Mouse (Mus musculus): Measurements from ENCODE around the gene Tspan18. TPM values are rescaled to one million over a fixed set of nuclear protein-coding genes. Genes with fewer than 3 reads are reported as not detected.

The Tspan18 gene
- polyA plus RNA-seq, 1 experiment = 8.8 TPM

GRCm38 (mm10) chr2:93324681-93325080 lies 9.6 kb downstream of the Tspan18 start:
- Histone ChIP-seq H3K4me1 (peaks cover 4% of the 10 kb centered on the region; the same call in 1 of the 2 replicates), H3K36me3 (replicated peaks; ENCODE audit: low read length) (peaks cover 17% of the 10 kb centered on the region), H3K27me3 (replicated peaks) (peaks cover 62% of the 10 kb centered on the region), H3K9me3 (peaks cover 18% of the 10 kb centered on the region), H3K4me3 (replicated peaks) (no peak overlapping the region)
- no peak for TF ChIP-seq FLI1 (IDR thresholded peaks at IDR 0.05; ENCODE audit: low read length)
- TF ChIP-seq GATA1 (IDR thresholded peaks at IDR 0.05; ENCODE audit: borderline replicate concordance, low read length) = no peak

- Histone ChIP-seq H3K9me3 (peaks cover 18% of the 10 kb centered on the region), H3K4me3 (replicated peaks) (no peak overlapping the region), H3K27me3 (replicated peaks) (peaks cover 61% of the 10 kb centered on the region), H3K4me1 (peaks cover 3% of the 10 kb centered on the region; the same call in 1 of the 2 replicates), H3K36me3 (replicated peaks; ENCODE audit: low read length) (peaks cover 11% of the 10 kb centered on the region)
- no peak for TF ChIP-seq FLI1 (IDR thresholded peaks at IDR 0.05; ENCODE audit: low read length)
- no peak for TF ChIP-seq GATA1 (IDR thresholded peaks at IDR 0.05; ENCODE audit: borderline replicate concordance, low read length)
Measured at GRCm38 (mm10) chr2:93321946-93322345, 12.4 kb downstream of the Tspan18 start.

DNA sequence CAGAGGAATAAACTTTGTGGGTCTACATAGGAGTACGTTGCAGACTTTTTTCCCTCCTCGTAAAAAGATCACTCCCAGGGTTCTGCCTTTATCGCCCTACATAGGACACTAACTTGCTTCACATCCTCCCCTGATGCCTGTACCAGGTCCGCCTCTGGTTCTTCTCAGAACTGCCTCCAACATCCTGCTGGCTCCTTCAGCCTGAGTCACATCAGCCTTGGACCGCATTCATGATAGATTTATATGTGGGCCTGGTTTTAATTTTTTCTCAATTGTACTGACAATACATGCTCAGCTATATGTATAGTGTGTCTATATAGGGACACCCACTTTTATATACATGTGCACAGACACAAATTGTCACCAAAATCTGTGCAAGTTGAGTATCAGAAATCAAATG lies 14.0 kb downstream of the Tspan18 start:
- no peak for TF ChIP-seq GATA1 (IDR thresholded peaks at IDR 0.05; ENCODE audit: borderline replicate concordance, low read length)
- TF ChIP-seq FLI1 (IDR thresholded peaks at IDR 0.05; ENCODE audit: low read length) = no peak
- Histone ChIP-seq H3K36me3 (replicated peaks; ENCODE audit: low read length) (peaks cover 11% of the 10 kb centered on the region), H3K27me3 (replicated peaks) (peaks cover 60% of the 10 kb centered on the region), H3K4me1 (peaks cover 3% of the 10 kb centered on the region; the same call in 1 of the 2 replicates), H3K9me3 (peaks cover 18% of the 10 kb centered on the region), H3K4me3 (replicated peaks) (no peak overlapping the region)

GRCm38 (mm10) chr2:93319598-93319997 lies 14.7 kb downstream of the Tspan18 start:
- no peak overlapping the region for H3K4me3 ChIP-seq (replicated peaks)
- peaks cover 60% of the 10 kb centered on the region for H3K27me3 ChIP-seq (replicated peaks)
- TF ChIP-seq FLI1 (IDR thresholded peaks at IDR 0.05; ENCODE audit: low read length) (no peak), GATA1 (IDR thresholded peaks at IDR 0.05; ENCODE audit: borderline replicate concordance, low read length) (no peak)
- peaks cover 3% of the 10 kb centered on the region; the same call in 1 of the 2 replicates for H3K4me1 ChIP-seq
- H3K9me3 ChIP-seq = peaks cover 18% of the 10 kb centered on the region
- peaks cover 11% of the 10 kb centered on the region for H3K36me3 ChIP-seq (replicated peaks; ENCODE audit: low read length)

- Histone ChIP-seq H3K4me3 (replicated peaks) (no peak overlapping the region), H3K27me3 (replicated peaks) (peaks cover 59% of the 10 kb centered on the region), H3K9me3 (peaks cover 11% of the 10 kb centered on the region), H3K4me1 (peaks cover 5% of the 10 kb centered on the region; the same call in 1 of the 2 replicates), H3K36me3 (replicated peaks; ENCODE audit: low read length) (peaks cover 9% of the 10 kb centered on the region)
- TF ChIP-seq GATA1 (IDR thresholded peaks at IDR 0.05; ENCODE audit: borderline replicate concordance, low read length) = no peak
- no peak for TF ChIP-seq FLI1 (IDR thresholded peaks at IDR 0.05; ENCODE audit: low read length)
Measured at GRCm38 (mm10) chr2:93318781-93319349, 15.4 kb downstream of the Tspan18 start.

GRCm38 (mm10) chr2:93313768-93314632 lies 20.3 kb downstream of the Tspan18 start:
- TF ChIP-seq GATA1 (IDR thresholded peaks at IDR 0.05; ENCODE audit: borderline replicate concordance, low read length) = no peak
- H3K4me3 ChIP-seq (replicated peaks) = no peak overlapping the region
- peaks cover 17% of the 10 kb centered on the region for H3K36me3 ChIP-seq (replicated peaks; ENCODE audit: low read length)
- H3K27me3 ChIP-seq (replicated peaks) = peaks cover 70% of the 10 kb centered on the region
- H3K9me3 ChIP-seq = no peaks in the 10 kb centered on the region
- peaks cover 15% of the 10 kb centered on the region for H3K4me1 ChIP-seq

DNA sequence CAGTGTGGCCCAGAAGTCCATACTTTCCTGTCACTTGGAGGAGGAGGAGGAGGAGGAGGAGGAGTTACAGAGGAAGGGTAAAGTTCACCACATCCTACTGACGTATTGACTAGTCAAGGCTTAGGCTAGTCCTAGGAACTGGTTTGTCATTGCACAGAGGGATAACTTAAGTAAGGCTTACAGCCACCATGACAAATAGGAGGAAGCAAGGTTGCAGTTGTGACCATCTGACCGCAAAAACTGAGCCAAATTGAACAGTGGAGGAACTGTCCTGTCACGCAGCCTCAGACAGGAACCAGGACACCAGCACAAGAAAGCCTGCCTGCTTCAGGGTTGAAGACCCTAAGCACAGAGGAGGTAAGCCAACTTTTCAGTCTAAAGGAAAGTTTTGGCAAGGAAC lies 21.8 kb downstream of the Tspan18 start:
- H3K4me1 ChIP-seq = peaks cover 12% of the 10 kb centered on the region
- peaks cover 65% of the 10 kb centered on the region for H3K27me3 ChIP-seq (replicated peaks)
- H3K4me3 ChIP-seq (replicated peaks) = no peak overlapping the region
- TF ChIP-seq FLI1 (IDR thresholded peaks at IDR 0.05; ENCODE audit: low read length) (no peak), GATA1 (IDR thresholded peaks at IDR 0.05; ENCODE audit: borderline replicate concordance, low read length) (no peak)
- H3K9me3 ChIP-seq = no peaks in the 10 kb centered on the region
- peaks cover 19% of the 10 kb centered on the region for H3K36me3 ChIP-seq (replicated peaks; ENCODE audit: low read length)

- Histone ChIP-seq H3K36me3 (replicated peaks; ENCODE audit: low read length) (peaks cover 19% of the 10 kb centered on the region), H3K27me3 (replicated peaks) (peaks cover 59% of the 10 kb centered on the region), H3K9me3 (no peaks in the 10 kb centered on the region), H3K4me3 (replicated peaks) (no peak overlapping the region), H3K4me1 (peaks cover 12% of the 10 kb centered on the region)
- TF ChIP-seq FLI1 (IDR thresholded peaks at IDR 0.05; ENCODE audit: low read length) = no peak
- TF ChIP-seq GATA1 (IDR thresholded peaks at IDR 0.05; ENCODE audit: borderline replicate concordance, low read length) = no peak
Measured at GRCm38 (mm10) chr2:93309724-93310413, 24.4 kb downstream of the Tspan18 start.

- no peak for TF ChIP-seq FLI1 (IDR thresholded peaks at IDR 0.05; ENCODE audit: low read length)
- TF ChIP-seq GATA1 (IDR thresholded peaks at IDR 0.05; ENCODE audit: borderline replicate concordance, low read length) = no peak
- peaks cover 16% of the 10 kb centered on the region for H3K36me3 ChIP-seq (replicated peaks; ENCODE audit: low read length)
- H3K27me3 ChIP-seq (replicated peaks) = peaks cover 54% of the 10 kb centered on the region
- peaks cover 20% of the 10 kb centered on the region for H3K4me1 ChIP-seq
- H3K4me3 ChIP-seq (replicated peaks) = no peak overlapping the region
- H3K9me3 ChIP-seq = peaks cover 7% of the 10 kb centered on the region
Measured at GRCm38 (mm10) chr2:93306898-93307297, 27.4 kb downstream of the Tspan18 start.
